Mouse (Mus musculus): ENCODE measurements at regions not wholly inside any gene's neighbourhood (a gene's known extent, or its start where the extent isn't known, plus 50 kb on each side); places are given as distances from the start of the nearest gene placed in this dataset.

DNA sequence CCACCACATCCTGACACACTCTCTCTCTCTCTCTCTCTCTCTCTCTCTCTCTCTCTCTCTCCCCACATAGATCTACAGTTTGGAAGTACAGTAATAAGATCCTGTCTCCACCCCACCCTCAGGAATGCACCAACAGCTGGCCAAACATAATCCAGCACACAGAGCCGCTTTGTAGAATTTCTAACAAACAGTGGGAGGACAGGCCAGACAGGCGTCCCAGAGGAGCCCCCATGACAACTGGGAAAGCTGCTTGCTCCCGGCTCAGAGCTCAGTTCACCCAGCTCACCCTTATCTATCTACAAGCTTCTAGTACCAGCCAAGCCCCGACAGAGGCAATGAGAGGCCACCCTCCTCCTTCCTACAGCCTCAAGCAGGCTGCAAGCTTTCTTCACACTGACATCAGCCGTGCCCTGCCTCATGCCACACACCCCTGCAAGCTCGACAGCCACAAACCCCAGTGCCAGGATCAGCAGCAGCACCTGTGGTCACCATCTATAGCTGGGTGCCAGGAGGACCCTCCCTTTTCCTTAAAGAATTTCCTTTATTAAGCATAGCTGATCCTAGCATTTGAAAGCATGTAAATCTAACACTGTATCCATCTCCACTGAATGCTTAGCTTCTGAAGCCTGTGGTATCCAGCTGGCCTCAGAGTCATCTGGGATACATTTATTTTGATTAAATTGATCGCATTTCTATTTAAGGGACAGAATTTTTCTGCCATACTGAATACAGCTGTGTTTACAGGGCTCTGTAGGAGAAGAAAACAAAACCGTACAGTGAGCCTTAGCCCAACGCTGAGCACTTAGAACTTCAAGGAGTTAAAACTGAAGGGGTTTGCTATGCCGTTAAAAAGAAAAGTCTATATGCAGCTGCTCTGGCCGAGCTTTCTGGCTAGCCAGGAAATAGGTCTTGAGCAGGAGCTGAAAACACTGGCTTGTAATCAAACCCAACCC is 160.9 kb downstream of the Gm11361 start:
- peak; percentile 25; the same call in 1 of the 2 replicates for ATAC-seq (ENCODE audit: poor library complexity, severe bottlenecking)

DNA sequence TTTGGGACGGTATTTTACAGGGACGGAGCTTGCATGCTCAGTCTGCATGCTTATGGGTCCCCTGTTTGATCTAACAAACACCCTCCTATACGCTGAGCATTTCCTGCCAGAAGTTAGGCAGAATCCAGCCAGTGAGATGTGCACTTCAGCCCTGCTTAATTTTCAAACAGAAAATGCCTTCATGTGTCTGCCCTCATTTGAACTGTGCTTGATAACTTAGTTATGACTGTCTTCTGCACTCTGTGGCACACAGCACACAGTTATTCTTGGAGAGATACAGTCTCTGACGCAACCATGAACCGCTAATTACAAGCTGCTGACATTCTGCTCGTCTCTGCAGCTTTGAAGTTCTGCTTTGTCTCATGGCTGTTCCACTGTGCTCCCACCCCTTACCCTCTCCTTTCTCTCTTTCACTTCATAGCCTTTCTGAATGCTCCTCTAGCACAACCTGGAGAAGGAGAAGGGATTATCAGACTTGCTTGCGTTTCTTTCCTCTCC is 160.2 kb downstream of the Gm11361 start:
- peak; percentile 55 for ATAC-seq (ENCODE audit: poor library complexity, severe bottlenecking)

GRCm38 (mm10) chr13:28416887-28417286 is 159.6 kb downstream of the Gm11361 start:
- ATAC-seq (ENCODE audit: poor library complexity, severe bottlenecking) = no peak

GRCm38 (mm10) chr13:28416231-28416630 is 158.9 kb downstream of the Gm11361 start:
- no peak for ATAC-seq (ENCODE audit: poor library complexity, severe bottlenecking)

DNA sequence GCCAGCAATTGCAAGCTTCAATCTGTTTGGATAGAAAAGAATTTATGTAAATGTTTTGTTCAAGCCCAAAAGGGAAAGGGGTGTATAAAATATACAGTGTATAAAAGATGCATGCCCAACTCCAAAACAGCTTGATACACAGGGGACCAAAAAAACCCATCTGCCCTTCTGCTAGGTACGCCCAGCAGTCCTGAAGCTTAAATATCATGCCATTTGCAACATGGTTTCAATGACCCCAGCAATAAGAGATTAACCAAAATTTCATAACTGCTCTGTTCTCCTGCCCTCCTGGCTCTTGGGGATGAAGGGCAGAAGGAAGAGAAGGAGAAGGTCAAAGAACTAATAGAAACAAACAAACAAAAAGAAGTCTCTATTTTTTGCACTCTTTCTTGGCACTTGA is 158.4 kb downstream of the Gm11361 start:
- no peak for ATAC-seq (ENCODE audit: poor library complexity, severe bottlenecking)

GRCm38 (mm10) chr13:28410324-28410723 is 153.0 kb downstream of the Gm11361 start:
- ATAC-seq (ENCODE audit: poor library complexity, severe bottlenecking) = no peak

GRCm38 (mm10) chr13:28409609-28409902 is 152.2 kb downstream of the Gm11361 start:
- no peak for ATAC-seq (ENCODE audit: poor library complexity, severe bottlenecking)

- ATAC-seq (ENCODE audit: poor library complexity, severe bottlenecking) = no peak
Observed at GRCm38 (mm10) chr13:28408868-28409608, 151.7 kb downstream of the Gm11361 start.

DNA sequence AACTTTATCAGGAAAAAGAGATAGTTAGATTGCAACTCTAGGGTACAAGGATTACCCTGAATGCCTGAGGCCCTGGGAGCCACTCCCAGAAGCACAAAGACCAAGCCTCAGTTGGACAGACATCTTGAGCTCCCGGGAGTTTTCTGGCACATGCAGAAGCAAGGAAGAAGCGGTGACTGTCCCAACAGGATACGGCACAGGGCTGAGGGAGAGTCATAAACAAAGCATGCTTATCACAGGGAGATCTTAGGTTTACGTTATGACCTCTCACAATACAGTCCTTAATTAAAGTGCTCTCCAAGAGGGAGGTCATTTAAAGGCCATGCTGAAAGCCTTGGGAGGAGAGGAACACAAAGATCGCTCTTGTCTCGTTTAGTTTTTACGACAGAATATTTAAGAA is 143.1 kb downstream of the Gm11361 start:
- ATAC-seq (ENCODE audit: poor library complexity, severe bottlenecking) = no peak

Data from megakaryocyte, adult 5-6 weeks (primary cell).